In genomic region chr4:154774332-154774731, GRCm38 (mm10) we compare ENCODE assay signal across 15 mouse cellular contexts.
"Had no signal": no experiment of that assay in that cellular context is flagged by ENCODE, and none has a peak within 500 bp of the region (broad histone marks: within the 10 kb centered on the region; RNA-seq: fewer than 3 reads in every experiment).

No protein-coding gene starts in this region.

- H3K4me1 ChIP-seq: liver, embryonic 12.5 days; lung, embryonic 15.5 days had no signal

- H3K4me3 ChIP-seq: limb, embryonic 13.5 days; liver, embryonic 12.5 days; liver, embryonic 15.5 days; lung, embryonic 15.5 days; midbrain, embryonic 10.5 days; midbrain, embryonic 15.5 days; neural tube, embryonic 12.5 days had no signal

- H3K27ac ChIP-seq: limb, embryonic 13.5 days; liver, embryonic 12.5 days; liver, embryonic 15.5 days; lung, embryonic 15.5 days; midbrain, embryonic 10.5 days; midbrain, embryonic 15.5 days; neural tube, embryonic 12.5 days had no signal

- H3K9me3 ChIP-seq: liver, embryonic 12.5 days; liver, embryonic 15.5 days; lung, embryonic 15.5 days; midbrain, embryonic 10.5 days; midbrain, embryonic 15.5 days; neural tube, embryonic 12.5 days had no signal

- H3K36me3 ChIP-seq: limb, embryonic 13.5 days; liver, embryonic 12.5 days; liver, embryonic 15.5 days; lung, embryonic 15.5 days; midbrain, embryonic 10.5 days; midbrain, embryonic 15.5 days; neural tube, embryonic 12.5 days had no signal

- H3K9ac ChIP-seq: limb, embryonic 13.5 days; liver, embryonic 12.5 days; liver, embryonic 15.5 days; lung, embryonic 15.5 days; midbrain, embryonic 15.5 days; neural tube, embryonic 12.5 days had no signal

- H3K4me2 ChIP-seq: limb, embryonic 13.5 days; liver, embryonic 12.5 days; liver, embryonic 15.5 days; lung, embryonic 15.5 days; midbrain, embryonic 15.5 days; neural tube, embryonic 12.5 days had no signal

- H3K27me3 ChIP-seq: liver, embryonic 12.5 days; liver, embryonic 15.5 days; lung, embryonic 15.5 days; midbrain, embryonic 15.5 days had no signal

- ATAC-seq: intestine, postnatal 0 days; liver, embryonic 12.5 days; midbrain, embryonic 15.5 days had no signal

- DNase-seq: left cerebral cortex, postnatal 4 days; liver; lung, adult 18-20 months; lung, postnatal 10 days; lung, postnatal 36 days; thymus, adult 18-20 months; thymus, postnatal 4 days had no signal
